Mouse (Mus musculus): ENCODE data around the gene Inafm1. TPM values are rescaled to one million over a fixed set of nuclear protein-coding genes. Genes with fewer than 3 reads are reported as not detected.

The Inafm1 gene
- polyA plus RNA-seq, 1 experiment from 2014 or later = 16.4 TPM

Other genes with a start within 250 kb of the Inafm1 start
- gene Bicra, start 225.7 kb downstream of the Inafm1 start, polyA plus RNA-seq (2015; fragmentation: Nextera tagmentation; extraction: Ambion mirVana) = 7.1 and 7.5 TPM in 2 replicates
- 0.04 and 0.09 TPM in 2 replicates for gene Zfp541, start 211.8 kb downstream of the Inafm1 start, polyA plus RNA-seq (2015; fragmentation: Nextera tagmentation; extraction: Ambion mirVana)
- gene Napa, start 175.2 kb downstream of the Inafm1 start, polyA plus RNA-seq (2015; fragmentation: Nextera tagmentation; extraction: Ambion mirVana) = 215 and 220 TPM in 2 replicates
- 33.9 and 36.8 TPM in 2 replicates for gene Kptn, start 153.7 kb downstream of the Inafm1 start, polyA plus RNA-seq (2015; fragmentation: Nextera tagmentation; extraction: Ambion mirVana)
- 0.12 and 0.17 TPM in 2 replicates for gene Slc8a2, start 143.8 kb downstream of the Inafm1 start, polyA plus RNA-seq (2015; fragmentation: Nextera tagmentation; extraction: Ambion mirVana)
- 23.9 and 27.7 TPM in 2 replicates for gene Meis3, start 98.5 kb downstream of the Inafm1 start, polyA plus RNA-seq (2015; fragmentation: Nextera tagmentation; extraction: Ambion mirVana)
- 21.3 and 21.5 TPM in 2 replicates for gene Dhx34, start 51.6 kb downstream of the Inafm1 start, polyA plus RNA-seq (2015; fragmentation: Nextera tagmentation; extraction: Ambion mirVana)
- 0.09 and 0.11 TPM in 2 replicates for gene C5ar2, start 29.5 kb downstream of the Inafm1 start, polyA plus RNA-seq (2015; fragmentation: Nextera tagmentation; extraction: Ambion mirVana)
- 2.7 and 2.8 TPM in 2 replicates for gene C5ar1, start 14.1 kb downstream of the Inafm1 start, polyA plus RNA-seq (2015; fragmentation: Nextera tagmentation; extraction: Ambion mirVana)
- 30.9 and 31.2 TPM in 2 replicates for gene Ccdc9, start 13.2 kb upstream of the Inafm1 start, polyA plus RNA-seq (2015; fragmentation: Nextera tagmentation; extraction: Ambion mirVana)
- 12.6 and 14.2 TPM in 2 replicates for gene Bbc3, start 34.8 kb upstream of the Inafm1 start, polyA plus RNA-seq (2015; fragmentation: Nextera tagmentation; extraction: Ambion mirVana)
- gene Sae1, start 114.2 kb upstream of the Inafm1 start, polyA plus RNA-seq (2015; fragmentation: Nextera tagmentation; extraction: Ambion mirVana) = 337 and 347 TPM in 2 replicates
- 14.8 and 14.9 TPM in 2 replicates for gene Zc3h4, start 127.3 kb upstream of the Inafm1 start, polyA plus RNA-seq (2015; fragmentation: Nextera tagmentation; extraction: Ambion mirVana)
- gene Tmem160, start 179.2 kb upstream of the Inafm1 start, polyA plus RNA-seq (2015; fragmentation: Nextera tagmentation; extraction: Ambion mirVana) = 50.7 and 54.6 TPM in 2 replicates
- gene Npas1, start 204.1 kb upstream of the Inafm1 start, polyA plus RNA-seq (2015; fragmentation: Nextera tagmentation; extraction: Ambion mirVana) = 0.41 and 0.42 TPM in 2 replicates

All from kidney, embryonic 16.5 days (tissue).